Mouse (Mus musculus): ENCODE measurements around the gene Zfp712.

- TF ChIP-seq CTCF (IDR thresholded peaks at IDR 0.05; ENCODE audit: control insufficient read depth, insufficient read depth, insufficient replicate concordance, low read depth, low read length) (no peak), POLR2A (IDR thresholded peaks at IDR 0.05; ENCODE audit: control insufficient read depth, low read depth, low read length) (no peak)
Measured at GRCm38 (mm10) chr13:67065386-67065785, 4.4 kb upstream of the Zfp712 start.
